Mouse (Mus musculus) adrenal gland, adult 8-10 months (tissue): ENCODE data around the gene Fbxo10. TPM values are rescaled to one million over a fixed set of nuclear protein-coding genes. Genes with fewer than 3 reads are reported as not detected.
"Not testable (repeated sequence)": the region's sequence is repeated elsewhere in the genome, so short reads cannot be mapped to it uniquely, and the experiment has no call there.

Source experiments
- DNase-seq: peaks from one replicate; pipeline ENCODE4 v3.0.0; 2022
- total RNA-seq, 4 experiments: library from RNA; stranded (reverse); gene quantifications; 2 replicates each; pipeline ENCODE4 v1.2.4; 2022

The Fbxo10 gene
- total RNA-seq, 4 experiments from 2014 or later = 11.6 to 19.8 (median 15.7) TPM

DNA sequence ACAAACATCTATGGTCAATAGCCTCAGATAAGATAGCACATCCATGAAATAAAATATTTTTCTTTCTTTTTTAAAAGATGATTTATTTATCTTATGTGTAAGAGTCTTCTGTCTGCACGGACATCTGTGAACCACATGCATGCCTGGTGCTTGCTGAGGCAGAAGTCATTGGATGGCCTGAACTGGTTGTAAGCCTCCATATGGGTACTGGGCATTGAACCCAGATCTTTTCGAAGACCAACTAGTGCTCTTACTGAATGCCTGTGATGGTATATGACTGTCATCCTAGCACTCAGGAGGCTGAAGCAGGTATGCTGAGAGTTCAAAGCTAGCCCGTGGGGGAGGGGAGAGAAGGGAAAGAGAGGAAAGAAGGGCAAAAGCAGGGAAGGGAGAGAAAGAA is 86.3 kb downstream of the Fbxo10 start:
- no peak for DNase-seq

DNA sequence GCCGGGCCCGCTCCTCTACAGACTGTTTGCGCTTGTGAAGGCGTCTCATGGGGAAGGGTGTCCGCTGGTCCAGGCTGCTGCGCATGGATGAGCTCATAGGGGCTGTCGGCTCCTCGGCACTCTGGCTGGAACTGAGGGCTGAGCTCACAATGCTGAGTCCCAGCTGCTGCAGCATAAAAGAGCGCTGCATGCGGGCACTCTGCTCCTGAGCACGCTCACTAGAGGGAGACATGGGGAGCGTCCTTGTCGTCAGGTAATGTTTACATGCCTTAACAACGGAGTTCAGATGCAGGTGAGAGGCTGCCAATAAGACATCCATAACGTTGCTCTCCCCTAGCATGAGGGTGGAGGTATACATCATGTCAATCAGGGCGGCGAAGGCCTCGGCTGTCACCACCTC is 89.6 kb downstream of the Fbxo10 start:
- no peak for DNase-seq

DNA sequence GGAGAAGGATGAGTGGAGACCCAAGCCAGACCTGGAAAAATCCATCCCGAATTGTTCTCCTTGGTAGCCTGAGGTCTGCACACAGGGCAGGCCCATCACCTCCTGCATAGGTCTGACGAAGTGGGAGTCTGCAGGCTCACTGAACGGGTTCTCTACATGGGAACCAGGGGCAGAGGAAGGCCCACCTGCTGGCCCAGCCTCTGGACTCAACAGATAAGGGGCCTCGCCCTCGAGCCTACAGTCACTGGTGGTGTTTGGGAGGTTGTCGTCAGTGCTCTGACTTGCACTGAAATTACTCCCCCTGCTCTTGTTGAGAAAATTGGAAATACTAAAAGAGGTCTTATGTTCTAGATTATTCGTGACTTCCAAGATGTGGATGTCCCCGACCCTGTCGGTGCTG is 90.6 kb downstream of the Fbxo10 start:
- DNase-seq = no peak

DNA sequence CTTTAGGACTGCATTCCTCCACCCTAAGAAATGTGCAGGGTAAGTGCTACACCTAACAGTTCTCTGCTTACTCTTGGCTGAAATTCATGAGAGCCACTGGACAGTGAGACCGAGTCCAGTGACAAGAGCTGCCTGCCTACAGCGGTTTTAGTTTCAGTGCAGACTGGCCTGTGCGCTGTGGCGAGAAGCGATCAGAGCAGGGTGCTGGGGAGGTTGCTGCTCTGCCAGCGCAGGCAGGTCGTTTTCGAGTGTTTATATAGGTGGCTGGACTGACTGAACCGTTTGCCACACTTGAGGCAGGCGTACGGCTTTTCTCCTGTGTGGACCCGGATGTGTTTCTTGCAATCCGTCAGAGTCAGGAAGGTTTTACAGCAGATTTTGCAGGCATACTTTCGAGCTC is 91.2 kb downstream of the Fbxo10 start:
- DNase-seq = not testable (repeated sequence)

DNA sequence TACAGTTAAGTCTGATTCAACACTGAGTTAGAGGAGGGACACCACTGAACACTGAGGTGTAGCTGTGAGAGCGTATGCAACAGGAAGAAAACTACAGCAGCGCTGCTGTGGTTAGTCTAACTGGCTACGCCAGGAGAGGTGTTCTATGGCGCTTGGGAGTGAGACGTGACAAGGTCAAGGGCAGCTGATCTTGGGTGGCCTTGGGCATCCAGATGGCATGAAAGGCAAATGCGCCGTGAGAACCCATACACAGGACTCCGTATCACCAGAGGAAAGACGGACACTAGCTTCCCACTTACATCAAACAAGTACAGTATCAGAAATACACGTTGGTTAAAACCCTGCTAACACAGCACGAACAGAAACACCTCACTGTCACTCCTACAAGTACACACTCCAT is 92.1 kb downstream of the Fbxo10 start:
- not testable (repeated sequence) for DNase-seq

DNA sequence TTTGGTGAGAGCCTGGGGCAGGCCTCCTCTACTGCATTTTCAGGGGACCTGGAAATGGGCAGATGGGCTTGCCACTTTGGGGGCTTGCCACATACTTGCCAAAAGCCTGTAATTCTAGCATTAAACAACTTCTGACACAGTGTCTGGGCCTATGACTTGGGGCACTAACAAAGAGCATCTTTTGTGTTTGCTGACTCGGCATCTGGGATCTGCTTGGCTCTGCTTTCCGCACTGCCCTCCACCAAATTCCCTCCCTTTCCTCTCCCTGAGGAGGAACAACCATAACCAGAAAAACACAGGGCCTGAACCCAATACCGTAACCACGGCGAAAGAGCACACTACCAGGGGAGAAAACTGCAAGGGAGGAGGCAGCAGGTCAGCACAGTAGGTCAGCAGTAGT is 93.8 kb downstream of the Fbxo10 start:
- no peak for DNase-seq

Other genes starting within 250 kb of the Fbxo10 start
- gene Grhpr, start 103.2 kb downstream of the Fbxo10 start, total RNA-seq = 100 to 1,000 TPM; 223 to 249 (median 233) TPM
- gene Zbtb5, start 72.2 kb downstream of the Fbxo10 start, total RNA-seq = 10 to 100 TPM; 11.4 to 14.5 (median 13.5) TPM
- 10 to 100 TPM; 13.7 to 24.5 (median 17.6) TPM for gene Polr1e, start 66.0 kb downstream of the Fbxo10 start, total RNA-seq
- 10 to 100 TPM; 58.8 to 88.7 (median 70.4) TPM for gene Tomm5, start 23.5 kb upstream of the Fbxo10 start, total RNA-seq
- 1 to 10 TPM; 6.5 to 9.3 (median 8.7) TPM for gene Frmpd1, start 100.3 kb upstream of the Fbxo10 start, total RNA-seq
- 10 to 100 TPM in 3 of 4 experiments, 1 to 10 TPM in 1; 8.0 to 15.0 (median 12.7) TPM for gene Trmt10b, start 212.5 kb upstream of the Fbxo10 start, total RNA-seq